Mouse (Mus musculus) ES-E14 (cell line): ENCODE results near the gene Pip5k1a.

Source experiments
- CHD2 ChIP-seq: IDR thresholded peaks from 2 replicates; pipeline ENCODE4 v1.6.1; 2014; ENCODE audit warnings: mild to moderate bottlenecking, low read depth, low read length, inconsistent platforms
- HCFC1 ChIP-seq: IDR thresholded peaks from 2 replicates; pipeline ENCODE4 v1.6.1; 2012; ENCODE audit warnings: low read length, inconsistent platforms, borderline replicate concordance; ENCODE audit not compliant: insufficient read depth
- MAFK ChIP-seq: IDR thresholded peaks from 2 replicates; pipeline ENCODE4 v1.6.1; 2014; ENCODE audit warnings: mild to moderate bottlenecking, low read depth, low read length, inconsistent platforms; ENCODE audit not compliant: insufficient read depth
- ZC3H11A ChIP-seq: IDR thresholded peaks from 2 replicates; pipeline ENCODE4 v1.6.1; 2012; ENCODE audit warnings: low read depth, mild to moderate bottlenecking, inconsistent platforms, low read length, borderline replicate concordance
- ZNF384 ChIP-seq: IDR thresholded peaks from 2 replicates; pipeline ENCODE4 v1.6.1; 2012; ENCODE audit warnings: low read depth, low read length, inconsistent platforms

GRCm38 (mm10) chr3:95025202-95025601 lies 81.5 kb downstream of the Pip5k1a start:
- no peak for TF ChIP-seq CHD2
- TF ChIP-seq ZC3H11A: no peak
- no peak for TF ChIP-seq HCFC1
- TF ChIP-seq ZNF384: no peak
- TF ChIP-seq MAFK: no peak
